Mouse (Mus musculus): ENCODE data around the gene Col7a1.

DNA sequence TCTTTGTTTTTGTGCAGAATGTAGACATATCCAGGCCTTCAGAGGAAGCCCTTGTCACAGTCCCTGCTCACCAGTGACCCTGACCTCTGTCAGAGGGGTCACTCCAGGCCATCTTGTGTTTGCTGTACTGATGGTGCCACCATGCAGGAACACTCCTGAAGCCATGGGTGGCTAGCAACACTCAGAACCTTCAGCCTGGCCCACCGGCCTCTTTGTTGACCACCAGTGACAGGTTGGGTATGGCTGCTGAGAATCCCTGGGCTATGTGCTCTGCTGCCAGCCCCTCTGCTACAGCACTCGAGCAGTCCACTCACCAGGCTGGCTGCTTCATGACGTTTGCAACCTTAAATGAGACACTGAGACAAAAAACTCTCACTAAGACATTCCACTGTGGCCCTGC, 76.9 kb downstream of the Col7a1 start:
- TF ChIP-seq CTCF (conservative IDR thresholded peaks at IDR 0.05; ENCODE audit: low read length) (no peak), POU5F1 (IDR thresholded peaks at IDR 0.05; ENCODE audit: borderline replicate concordance, low read length) (no peak), NANOG (IDR thresholded peaks at IDR 0.05; ENCODE audit: borderline replicate concordance, low read length) (no peak)

Measured in E14TG2a.4 (cell line).